Mouse (Mus musculus): ENCODE measurements around the gene Rapgef5.
"Not testable (repeated sequence)": the region's sequence is repeated elsewhere in the genome, so short reads cannot be mapped to it uniquely, and the experiment has no call there.

The Rapgef5 gene

DNA sequence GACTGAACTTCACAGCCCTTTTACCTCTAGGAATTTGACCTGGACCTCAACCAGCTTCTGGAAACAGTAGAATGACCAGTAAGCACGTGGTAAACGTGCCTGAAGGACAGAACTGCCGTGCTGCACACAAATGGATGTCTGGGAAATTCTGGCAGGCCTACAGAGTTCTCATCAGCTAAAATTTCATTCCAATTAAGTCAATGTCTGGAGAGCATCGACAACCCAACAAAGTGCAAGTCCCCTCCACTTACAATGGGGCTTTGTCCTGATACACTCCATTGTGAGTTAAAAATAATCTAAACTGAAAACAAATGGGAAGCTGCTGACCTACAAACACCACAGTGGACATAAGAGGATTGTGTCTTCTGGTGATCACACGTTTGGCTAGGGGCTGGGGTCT lies 260.6 kb downstream of the Rapgef5 start:
- no peak for DNase-seq

DNA sequence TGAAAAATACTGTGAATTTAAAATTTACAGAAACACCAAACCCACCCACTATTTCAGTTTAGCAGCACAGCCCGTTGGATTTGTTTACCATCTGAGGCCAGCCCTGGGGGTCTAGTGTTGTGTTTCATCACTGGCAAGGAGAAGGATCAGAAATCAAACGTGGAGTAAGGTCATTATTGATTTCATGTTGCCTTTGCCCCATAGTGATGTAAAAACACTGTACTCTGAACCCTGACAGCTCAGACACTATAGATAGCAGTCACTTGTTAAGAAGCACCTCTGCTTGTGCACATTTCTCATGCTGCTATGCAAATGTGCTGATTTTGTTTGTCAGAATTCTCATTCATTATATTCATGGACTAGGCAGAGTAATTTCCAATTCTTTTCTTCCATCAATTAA lies 265.1 kb downstream of the Rapgef5 start:
- no peak for DNase-seq

DNA sequence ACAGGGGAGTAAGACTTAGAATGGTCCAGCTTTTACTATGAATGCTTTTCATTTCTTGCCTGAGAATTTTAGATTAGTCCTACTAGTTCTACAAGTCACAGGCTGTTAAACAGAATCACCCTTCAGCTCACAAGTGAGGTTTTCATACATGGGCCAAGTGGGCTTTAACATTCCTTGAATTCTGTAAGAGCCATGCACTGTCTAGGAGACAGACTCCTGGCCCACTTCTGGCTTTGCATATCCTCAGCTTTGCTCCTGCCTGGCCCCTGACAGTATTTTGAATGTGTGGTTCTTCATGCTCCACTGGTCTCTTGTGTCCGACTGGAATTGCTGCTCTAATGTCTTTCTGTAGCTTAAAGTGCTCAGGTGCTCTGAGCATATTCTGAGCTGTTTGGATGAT lies 267.1 kb downstream of the Rapgef5 start:
- DNase-seq, result no peak

DNA sequence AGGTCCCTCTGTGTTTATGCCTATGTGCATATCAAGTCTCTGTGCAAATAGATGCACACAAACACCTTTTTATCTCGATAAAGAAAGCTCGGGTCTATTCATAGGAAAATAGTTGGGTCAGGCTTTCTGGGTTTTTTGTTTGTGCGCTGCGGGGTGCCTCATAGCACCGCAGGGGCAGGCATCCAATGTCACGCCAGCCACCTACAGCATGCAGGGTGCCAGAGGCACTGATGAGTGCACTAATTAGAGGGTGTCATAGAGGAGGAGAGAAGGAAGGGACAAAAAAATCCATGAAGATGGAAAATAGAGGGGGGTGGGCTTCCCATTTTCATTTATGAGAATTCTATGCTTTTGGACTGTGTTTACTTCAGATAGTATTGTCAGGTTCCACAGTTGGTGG lies 270.3 kb downstream of the Rapgef5 start:
- DNase-seq, result no peak

DNA sequence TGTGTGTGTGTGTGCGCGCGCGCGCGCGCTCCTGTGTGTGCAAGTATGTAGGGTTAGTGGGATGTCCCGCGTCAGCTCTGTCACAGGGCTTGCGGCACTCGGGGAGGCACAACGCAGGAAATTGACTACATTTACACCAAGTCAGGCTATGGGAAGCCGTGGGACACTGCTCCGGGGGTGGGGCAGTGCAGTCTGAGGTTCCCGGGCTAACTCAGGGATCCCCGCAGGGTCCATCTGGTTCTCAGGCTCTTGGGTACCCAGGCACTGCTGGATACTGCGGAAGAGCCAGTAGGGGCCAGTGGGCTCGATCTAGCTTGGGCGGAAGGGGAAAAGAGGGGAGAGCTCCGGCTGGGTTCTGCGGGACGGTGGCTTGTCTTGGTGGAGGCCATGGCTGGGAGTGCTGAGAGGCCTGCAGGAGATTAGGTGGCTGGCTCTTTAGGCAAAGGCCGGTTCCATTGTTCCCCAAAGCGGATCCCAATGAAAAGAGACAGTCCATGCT lies 272.3 kb downstream of the Rapgef5 start:
- no peak for DNase-seq

DNA sequence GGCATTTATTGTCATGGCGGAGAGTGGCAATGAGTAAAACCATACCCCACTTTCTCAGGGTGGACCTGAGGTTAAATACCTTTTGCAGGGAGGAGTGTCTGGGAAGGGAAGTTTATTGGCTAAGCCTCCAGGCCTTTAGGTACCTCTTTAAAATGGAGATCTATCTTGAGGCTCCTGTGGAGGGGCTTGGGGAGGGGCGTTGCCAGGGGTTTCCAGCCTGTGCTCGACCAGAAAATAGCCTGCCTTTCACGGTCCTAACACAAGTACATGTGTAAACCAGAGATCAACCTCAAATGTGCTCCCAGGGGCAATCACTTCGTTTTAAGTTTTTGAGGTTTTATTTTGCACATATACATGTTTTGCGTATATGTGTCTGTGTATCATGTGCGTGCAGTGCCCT lies 272.7 kb downstream of the Rapgef5 start:
- no peak for DNase-seq

DNA sequence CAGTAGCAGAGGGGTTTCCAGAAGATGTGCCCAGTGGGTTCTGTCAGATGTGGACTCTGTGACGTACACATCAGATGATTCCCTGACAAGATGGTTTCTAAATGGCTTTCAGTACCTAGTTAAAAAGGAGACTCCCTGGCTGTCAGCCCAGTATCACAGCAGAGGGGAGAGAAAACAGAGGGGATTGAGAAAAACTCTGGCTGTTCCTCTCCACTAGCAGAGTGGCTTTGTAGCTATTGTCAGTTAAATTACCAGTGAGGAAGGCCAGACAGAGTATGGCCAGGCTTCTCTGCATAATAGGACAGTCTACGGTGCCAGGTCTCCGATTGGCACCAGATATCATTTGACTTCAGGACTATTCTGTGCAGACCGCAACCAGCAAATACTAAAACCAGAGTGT lies 279.0 kb downstream of the Rapgef5 start:
- no peak for DNase-seq

DNA sequence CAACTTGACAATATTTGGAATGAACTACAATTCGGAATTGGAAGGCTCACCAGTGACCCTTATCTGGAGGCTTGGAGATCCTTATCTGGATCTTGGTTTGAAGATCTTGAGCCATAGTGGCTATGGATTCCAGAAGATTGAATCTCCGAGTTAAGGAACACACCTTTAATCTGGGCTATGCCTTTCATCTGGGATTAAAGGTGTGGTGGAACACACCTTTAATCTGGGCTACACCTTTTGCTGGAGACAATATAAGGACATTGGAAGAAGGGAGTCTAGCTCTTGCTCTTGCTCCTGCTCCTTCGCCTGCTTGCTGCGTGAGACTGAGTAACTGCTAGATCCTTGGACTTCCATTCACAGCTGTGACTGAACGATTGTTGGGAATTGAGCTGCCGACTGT lies 287.7 kb downstream of the Rapgef5 start, which contains the start of gene Cdca7l:
Gene Cdca7l (plus strand): TSS at position 301 of the 400 bp plus-strand sequence.
- not testable (repeated sequence) for DNase-seq

DNA sequence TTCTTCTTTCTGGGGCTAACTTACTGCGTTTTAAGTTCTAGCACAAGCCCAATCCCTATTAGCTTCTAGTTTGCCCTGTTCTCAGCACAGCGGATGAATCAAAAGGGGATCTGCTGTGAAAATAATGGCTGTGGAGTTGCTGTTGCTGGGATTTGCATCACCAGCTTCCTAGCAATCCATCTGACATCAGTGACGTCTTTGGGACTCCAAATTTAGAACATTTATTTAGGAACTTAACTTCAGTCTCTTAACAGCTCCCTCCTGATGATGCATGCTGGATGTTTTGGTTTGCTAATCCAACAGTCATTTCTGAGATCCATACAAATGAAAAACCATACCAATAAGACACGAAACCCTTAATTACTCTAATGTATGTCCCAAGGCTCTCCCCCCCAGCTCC lies 289.3 kb downstream of the Rapgef5 start:
- no peak for DNase-seq

DNA sequence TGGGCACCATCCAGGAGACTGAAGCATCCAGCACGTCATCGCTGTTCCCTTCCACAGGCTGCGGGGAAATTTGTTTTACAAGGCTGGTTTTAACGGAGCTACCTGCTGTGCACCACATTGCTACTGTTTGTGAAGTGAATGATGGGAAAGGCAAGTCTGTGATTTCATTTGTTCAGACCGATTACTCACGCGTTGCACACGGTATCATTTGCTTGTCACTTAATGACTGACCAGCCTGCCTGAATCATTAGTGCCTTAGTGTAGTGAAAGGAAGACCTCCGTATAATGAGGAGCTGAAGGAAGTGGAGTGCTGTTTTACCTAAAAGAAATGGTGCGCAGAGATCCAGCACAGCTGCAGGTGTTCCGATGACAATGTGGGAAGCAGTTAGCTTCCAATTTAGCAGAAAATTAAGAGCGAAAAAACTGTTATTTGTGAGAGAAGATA lies 289.8 kb downstream of the Rapgef5 start:
- no peak for DNase-seq

DNA sequence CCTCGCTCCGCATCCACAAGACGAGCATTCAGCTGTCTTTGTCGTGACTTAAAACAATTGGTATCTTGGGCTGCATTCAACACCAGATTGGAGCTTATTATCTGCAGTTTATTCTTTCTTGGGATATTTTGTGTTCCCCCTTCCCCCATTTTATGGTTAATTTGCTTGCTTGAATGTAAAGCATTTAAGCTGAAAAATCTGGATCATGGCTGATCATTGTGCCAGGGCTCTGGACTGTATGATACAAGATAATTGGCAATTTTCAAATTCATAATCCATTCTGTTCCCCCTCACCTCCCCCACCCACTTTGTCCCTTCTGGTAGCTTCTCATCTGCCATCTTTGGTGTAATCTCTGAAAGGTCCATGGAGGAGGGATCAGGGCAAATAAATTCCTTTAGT lies 290.2 kb downstream of the Rapgef5 start:
- no peak for DNase-seq

DNA sequence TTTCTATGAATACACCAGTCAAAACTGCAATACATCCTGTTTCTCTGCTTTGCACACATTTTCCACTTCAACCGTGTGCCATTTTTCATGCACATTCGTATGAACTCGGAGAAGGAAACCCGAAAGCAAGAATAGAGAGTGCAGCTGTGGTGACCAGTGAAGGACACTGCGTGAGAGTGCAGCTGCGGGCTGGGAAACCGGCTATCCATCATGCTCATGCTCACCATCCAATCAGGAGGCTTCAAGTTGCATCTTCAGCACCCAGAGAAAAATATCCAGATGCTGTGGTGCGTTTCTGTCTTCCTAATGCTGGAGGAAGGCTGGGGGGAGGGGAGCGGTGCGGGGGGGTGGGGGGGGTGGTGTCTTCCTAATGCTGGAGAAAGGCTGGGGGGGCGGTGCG lies 291.4 kb downstream of the Rapgef5 start:
- no peak for DNase-seq

DNA sequence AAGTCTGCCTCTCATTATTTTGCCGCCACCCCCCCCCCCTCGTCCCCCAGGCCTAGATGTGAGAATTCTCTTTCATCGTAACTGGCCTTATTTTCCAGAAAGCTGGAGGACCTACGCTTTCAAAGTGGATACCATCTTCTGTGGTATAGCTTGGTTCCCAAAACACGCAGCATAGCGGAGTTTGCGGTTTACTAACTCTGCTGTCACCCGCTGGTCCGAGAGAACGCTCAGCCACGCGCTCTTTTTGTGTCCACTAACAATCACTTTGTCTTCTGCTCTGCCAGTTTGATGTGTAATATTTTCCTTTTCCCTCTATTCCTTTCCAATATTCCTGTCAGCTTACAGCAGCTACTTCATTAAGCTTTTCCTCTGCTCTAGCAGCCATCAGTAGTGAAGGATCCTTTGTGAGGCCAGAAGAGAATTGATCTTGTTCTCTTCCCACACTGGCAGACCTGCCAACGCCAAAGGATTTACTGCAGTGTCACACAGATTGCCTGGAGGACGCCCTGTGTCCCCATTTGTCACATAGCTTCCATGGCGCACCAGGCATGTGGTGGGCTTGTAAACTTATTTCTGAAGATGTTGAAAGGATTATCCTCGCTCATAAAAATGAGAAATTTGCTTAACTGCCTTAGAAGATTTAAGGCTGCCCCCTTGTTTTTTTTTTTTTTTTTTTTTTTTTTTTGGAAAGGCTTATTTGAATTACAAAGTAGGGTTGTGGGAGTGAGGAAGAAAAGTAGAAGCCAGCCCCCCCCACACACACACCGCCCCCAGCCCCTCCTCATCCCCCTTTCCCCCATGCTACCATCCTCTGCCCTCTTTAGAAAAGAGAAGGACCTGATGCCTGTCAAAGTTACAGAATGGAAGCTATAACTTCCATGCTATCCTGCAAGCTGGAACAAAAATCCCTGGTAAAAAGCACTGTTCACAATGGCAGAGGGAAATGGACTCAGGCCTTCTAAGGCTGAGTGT lies 292.4 kb downstream of the Rapgef5 start:
- no peak for DNase-seq
